Mouse (Mus musculus) adrenal gland, adult 8-10 months (tissue): ENCODE results near the gene Rdh13. TPM values are rescaled to one million over a fixed set of nuclear protein-coding genes. Genes with fewer than 3 reads are reported as not detected.
"Not testable (repeated sequence)": the region's sequence is repeated elsewhere in the genome, so short reads cannot be mapped to it uniquely, and the experiment has no call there.

Source experiments
- DNase-seq: peaks from one replicate; pipeline ENCODE4 v3.0.0; 2022
- microRNA-seq, 2 experiments: library from miRNA; unstranded; fragments of <30 nt; microRNA quantifications; one replicate each; pipeline ENCODE4 v1.2.0; 2022
- total RNA-seq, 4 experiments: library from RNA; stranded (reverse); gene quantifications; 2 replicates each; pipeline ENCODE4 v1.2.4; 2022

The Rdh13 gene
- total RNA-seq, 4 experiments from 2014 or later = 16.7 to 21.4 (median 18.1) TPM

DNA sequence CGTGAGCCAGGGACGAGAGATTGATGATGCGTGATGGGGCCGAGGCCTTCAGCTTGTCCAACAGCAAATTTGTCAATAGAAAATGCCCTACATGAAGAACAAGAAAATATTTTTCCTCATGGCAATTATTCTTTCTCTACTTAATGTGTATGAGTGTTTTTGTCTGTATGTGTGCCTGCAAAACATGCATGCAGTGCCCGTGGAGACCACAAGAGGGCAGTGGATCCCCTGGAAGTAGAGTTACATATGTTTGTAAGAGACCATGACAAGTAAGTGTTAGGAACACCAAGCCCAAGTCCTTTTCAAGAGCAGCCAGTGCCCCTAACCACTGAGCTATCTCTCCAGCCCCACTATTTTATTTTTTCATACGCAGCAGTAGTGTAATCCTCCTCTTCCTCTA is 13.9 kb downstream of the Rdh13 start:
- peak; percentile 45 for DNase-seq

DNA sequence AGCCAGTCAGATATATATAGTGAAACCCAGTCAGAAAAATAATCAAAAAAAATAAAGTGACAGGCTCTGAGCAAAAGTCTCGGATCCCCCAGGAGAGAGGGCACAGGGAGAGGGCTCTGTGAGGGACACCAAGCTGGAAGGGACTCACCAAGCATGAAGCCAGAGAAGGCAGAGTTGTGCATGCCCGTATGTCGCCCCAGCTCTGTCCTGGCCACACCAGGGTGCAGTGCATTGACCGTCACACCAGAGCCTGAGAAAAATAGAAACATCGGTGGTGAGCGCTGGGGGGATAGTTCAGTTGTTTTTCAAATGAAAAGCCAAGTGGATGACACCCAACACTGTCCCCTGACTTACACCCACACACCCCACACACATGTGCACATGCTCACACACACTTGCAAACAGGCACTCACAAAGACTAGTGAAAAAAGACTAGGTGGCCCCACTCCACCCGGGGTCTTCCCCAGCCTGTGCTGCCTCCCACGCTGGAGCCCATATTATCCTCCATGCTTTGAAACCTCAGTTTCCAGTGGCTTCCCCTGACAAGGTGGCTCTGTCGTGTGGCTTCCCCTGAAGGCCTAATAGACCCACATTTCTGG is 15.1 kb downstream of the Rdh13 start:
- DNase-seq = no peak

DNA sequence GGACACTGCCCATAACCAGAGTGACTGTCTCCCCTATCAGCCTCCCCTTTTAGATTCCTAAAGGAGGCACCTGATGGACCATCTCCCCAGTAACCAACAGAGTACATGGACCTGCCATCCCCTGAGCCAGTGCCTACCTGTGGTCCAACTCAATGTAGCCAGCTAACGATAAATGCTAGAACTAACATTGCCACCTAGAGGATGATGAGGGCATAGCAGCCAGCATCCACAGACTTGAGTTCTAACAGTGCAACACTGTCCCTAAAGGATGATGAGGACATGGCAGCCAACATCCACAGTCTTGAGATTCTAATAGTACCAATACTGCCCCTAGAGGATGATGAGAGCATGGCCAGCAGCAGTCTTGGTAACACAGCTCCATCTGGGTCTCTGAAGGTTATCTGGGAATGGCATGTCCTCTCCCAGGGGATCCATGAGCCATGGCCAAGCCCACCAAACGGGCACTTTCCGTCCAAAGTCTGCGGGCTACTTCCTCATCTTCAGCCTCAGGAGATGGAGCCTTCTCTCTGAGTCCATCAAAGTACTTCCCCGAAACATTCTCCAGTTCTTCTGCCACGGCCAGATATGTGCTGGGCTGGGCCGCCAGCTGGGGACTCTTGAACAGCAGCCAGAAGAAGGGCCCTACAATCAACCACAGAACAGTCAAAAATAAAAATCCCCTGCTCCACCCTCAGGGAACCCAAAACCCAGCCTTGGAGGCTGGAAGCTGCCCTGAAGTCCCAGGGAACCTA is 18.1 kb downstream of the Rdh13 start:
- DNase-seq = peak; percentile 81

DNA sequence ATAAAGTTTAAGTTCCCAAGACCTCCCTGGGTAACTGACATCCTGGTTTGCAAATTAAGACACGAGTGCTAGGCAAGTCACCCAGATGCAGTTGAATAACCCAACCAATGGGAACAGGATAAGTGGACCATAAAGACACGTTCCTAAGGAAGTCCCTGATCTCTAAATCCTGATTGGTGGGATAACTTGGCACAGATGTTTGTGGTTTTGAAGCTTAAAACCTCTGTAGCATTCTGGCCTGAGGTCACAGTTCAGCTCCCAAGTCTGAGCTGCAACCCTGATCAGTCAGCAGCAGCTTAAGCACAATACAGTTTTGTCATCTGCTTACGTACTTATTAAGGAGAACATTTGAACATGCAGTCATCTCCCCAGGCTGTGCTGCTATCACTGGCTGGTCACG is 25.2 kb downstream of the Rdh13 start:
- DNase-seq = no peak

DNA sequence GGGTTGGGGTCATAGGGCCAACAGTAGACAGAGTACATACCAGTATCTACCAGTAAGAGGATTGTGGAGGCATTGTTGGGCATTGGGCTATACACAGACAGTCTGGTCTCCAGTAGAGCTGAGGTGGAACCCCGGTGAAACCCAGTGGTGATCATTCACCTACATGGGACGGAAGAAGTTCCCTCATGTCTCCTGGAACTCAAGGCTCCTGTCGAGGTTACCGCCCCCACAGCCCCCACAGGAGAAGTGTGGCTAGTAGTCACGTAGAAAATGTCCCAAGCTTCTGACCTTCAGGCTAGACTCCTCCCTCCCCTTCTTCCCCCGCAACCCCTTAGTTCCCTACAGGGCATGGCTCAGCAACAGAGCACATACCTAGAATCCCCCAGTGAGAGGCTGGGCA is 25.8 kb downstream of the Rdh13 start:
- DNase-seq = no peak

DNA sequence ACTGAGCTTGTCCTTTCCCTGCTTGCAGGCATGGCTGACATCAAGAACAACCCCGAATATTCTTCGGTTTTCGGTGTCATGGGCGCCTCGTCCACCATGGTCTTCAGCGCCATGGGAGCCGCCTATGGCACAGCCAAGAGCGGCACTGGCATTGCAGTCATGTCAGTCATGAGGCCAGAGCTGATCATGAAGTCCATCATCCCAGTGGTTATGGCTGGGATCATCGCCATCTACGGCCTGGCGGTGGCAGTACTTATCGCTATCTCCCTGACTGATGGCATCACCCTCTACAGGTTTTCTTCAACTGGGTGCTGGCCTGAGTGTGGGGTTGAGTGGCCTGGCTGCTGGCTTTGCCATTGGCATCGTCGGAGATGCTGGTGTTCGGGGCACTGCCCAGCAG is 33.0 kb downstream of the Rdh13 start:
- not testable (repeated sequence) for DNase-seq

DNA sequence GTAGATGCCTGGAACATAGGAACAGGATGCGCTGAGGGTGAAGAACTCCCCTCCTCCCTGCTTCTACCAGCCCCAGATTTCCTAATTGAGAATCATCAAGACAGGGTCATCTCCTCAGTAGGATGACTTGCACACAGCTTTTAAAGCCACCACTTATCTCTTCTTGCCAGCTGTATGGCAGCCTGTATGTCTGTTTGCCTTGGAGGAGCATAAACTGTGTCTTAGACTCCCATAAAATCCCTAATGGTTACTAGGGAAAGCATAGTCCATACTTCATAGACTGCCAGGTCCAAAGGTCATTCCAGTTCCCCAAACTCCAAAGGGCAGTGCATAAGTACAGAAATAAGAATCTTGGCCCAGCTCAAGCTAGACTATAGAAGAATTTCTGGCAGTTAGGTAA is 47.7 kb downstream of the Rdh13 start, which contains the start of gene Gp6:
Gp6 (minus strand) TSS at position 15 of the 400 bp plus-strand sequence.
- no peak for DNase-seq

Small RNA genes lying within 50 kb of the gene (microRNA-seq; reads per million reads assigned to microRNA genes)
- gene Gm24605 = 0 reads per million in 2 experiments
- gene Gm24752 = 0 reads per million in 2 experiments
- gene Gm25349 = 0 reads per million in 2 experiments

Other genes with a start within 250 kb of the Rdh13 start
- 1 to 10 TPM; 2.9 to 6.9 (median 4.2) TPM for gene Lilra5, start 207.9 kb downstream of the Rdh13 start, total RNA-seq
- gene Ncr1, start 107.9 kb downstream of the Rdh13 start, total RNA-seq = under 1 TPM; 0.25 to 0.44 (median 0.33) TPM
- gene Gp6, start 47.9 kb downstream of the Rdh13 start, total RNA-seq = under 1 TPM in 3 of 4 experiments, not detected in 1; 0.08 to 0.17 (median 0.09) TPM
- 1 to 10 TPM; 2.0 to 6.7 (median 3.9) TPM for gene Eps8l1, start 15.0 kb upstream of the Rdh13 start, total RNA-seq
- 100 to 1,000 TPM in 3 of 4 experiments, 10 to 100 TPM in 1; 76.7 to 152 (median 113) TPM for gene Ppp1r12c, start 56.0 kb upstream of the Rdh13 start, total RNA-seq
- 1 to 10 TPM in 2 of 4 experiments, under 1 TPM in 2; 0.46 to 1.5 (median 1.1) TPM for gene Tnnt1, start 70.7 kb upstream of the Rdh13 start, total RNA-seq
- 1 to 10 TPM; 1.3 to 3.1 (median 2.5) TPM for gene Tnni3, start 78.6 kb upstream of the Rdh13 start, total RNA-seq
- 1 to 10 TPM in 2 of 4 experiments, under 1 TPM in 2; 0.64 to 1.2 (median 1.0) TPM for gene Dnaaf3, start 86.8 kb upstream of the Rdh13 start, total RNA-seq
- gene Syt5, start 101.9 kb upstream of the Rdh13 start, total RNA-seq = 10 to 100 TPM in 1 of 4 experiments, 1 to 10 TPM in 3; 5.7 to 10.0 (median 8.6) TPM
- not detected for gene Ptprh, start 158.4 kb upstream of the Rdh13 start, total RNA-seq
- gene Tmem86b, start 185.8 kb upstream of the Rdh13 start, total RNA-seq = 10 to 100 TPM in 2 of 4 experiments, 1 to 10 TPM in 2; 6.6 to 14.2 (median 9.5) TPM
- gene Ppp6r1, start 213.4 kb upstream of the Rdh13 start, total RNA-seq = 100 to 1,000 TPM in 1 of 4 experiments, 10 to 100 TPM in 3; 97.9 to 103 (median 98.5) TPM
- gene Hspbp1, start 239.4 kb upstream of the Rdh13 start, total RNA-seq = 10 to 100 TPM; 43.1 to 66.5 (median 50.5) TPM
- 1 to 10 TPM; 4.2 to 8.0 (median 7.4) TPM for gene Brsk1, start 245.0 kb upstream of the Rdh13 start, total RNA-seq